Mouse (Mus musculus): ENCODE measurements at regions not wholly inside any gene's neighbourhood (a gene's known extent, or its start where the extent isn't known, plus 50 kb on each side); places are given as distances from the start of the nearest gene placed in this dataset.

- Histone ChIP-seq H3K27me3 (ENCODE audit: control insufficient read depth, insufficient read depth, low read length) (no peaks in the 10 kb centered on the region), H3K4me3 (ENCODE audit: low read depth, low read length) (no peak overlapping the region), H3K9me3 (ENCODE audit: control insufficient read depth, low read depth, low read length) (no peaks in the 10 kb centered on the region), H3K27ac (ENCODE audit: low read length) (peak overlapping the region; percentile 45; the same call in 1 of the 2 replicates), H3K4me1 (ENCODE audit: control insufficient read depth, insufficient read depth, low read length) (peaks cover 13% of the 10 kb centered on the region; the same call in 1 of the 2 replicates), H3K4me2 (replicated peaks; ENCODE audit: low read depth, low read length) (peak overlapping the region; percentile 11), H3K36me3 (ENCODE audit: control insufficient read depth, insufficient read depth, low read length) (no peaks in the 10 kb centered on the region), H3K9ac (replicated peaks; ENCODE audit: low read depth, low read length) (no peak overlapping the region)
- ATAC-seq (ENCODE audit: insufficient number of reproducible peaks, insufficient read depth, low FRiP score, low read depth) = no peak
- 21% methylated on average over 13 of the region's 13 CpGs for WGBS
These were observed 70.9 kb downstream of the Asb1 start for GRCm38 (mm10) chr1:91611281-91611680.

- Histone ChIP-seq H3K9ac (replicated peaks; ENCODE audit: low read depth, low read length) (no peak overlapping the region), H3K27ac (ENCODE audit: low read length) (peak overlapping the region; percentile 45; the same call in 1 of the 2 replicates), H3K4me1 (ENCODE audit: control insufficient read depth, insufficient read depth, low read length) (peaks cover 13% of the 10 kb centered on the region; the same call in 1 of the 2 replicates), H3K27me3 (ENCODE audit: control insufficient read depth, insufficient read depth, low read length) (no peaks in the 10 kb centered on the region), H3K36me3 (ENCODE audit: control insufficient read depth, insufficient read depth, low read length) (no peaks in the 10 kb centered on the region), H3K9me3 (ENCODE audit: control insufficient read depth, low read depth, low read length) (no peaks in the 10 kb centered on the region), H3K4me2 (replicated peaks; ENCODE audit: low read depth, low read length) (peak overlapping the region; percentile 11), H3K4me3 (ENCODE audit: low read depth, low read length) (no peak overlapping the region)
- 0 out of 2 replicates have a peak, but pooled peaks have one; percentile 46 for ATAC-seq (ENCODE audit: insufficient number of reproducible peaks, insufficient read depth, low FRiP score, low read depth)
- 22% methylated on average over 16 of the region's 16 CpGs for WGBS
These were observed 71.3 kb downstream of the Asb1 start for GRCm38 (mm10) chr1:91611694-91612093.

DNA sequence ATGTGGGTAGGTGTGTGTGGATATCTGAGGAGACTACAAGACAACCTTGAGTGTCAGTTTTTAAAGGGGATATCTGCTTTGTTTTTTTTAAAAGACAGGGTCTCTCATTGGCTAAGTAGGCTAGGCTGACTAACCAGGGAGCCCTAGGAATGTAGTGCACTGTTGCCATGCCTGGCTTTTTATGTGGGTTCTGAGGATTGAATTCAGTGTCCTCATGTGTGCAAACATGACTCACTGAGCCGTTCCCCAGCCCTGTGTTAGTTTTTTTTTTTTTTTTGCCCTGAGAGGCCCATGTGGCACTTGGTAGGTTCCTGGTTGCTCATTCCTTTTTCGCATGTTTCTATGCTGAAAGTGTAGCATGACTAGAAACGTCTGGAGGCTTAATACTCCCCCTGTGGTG, 72.6 kb downstream of the Asb1 start:
- H3K4me3 ChIP-seq (ENCODE audit: low read depth, low read length) = no peak overlapping the region
- H3K27ac ChIP-seq (ENCODE audit: low read length) = no peak overlapping the region
- H3K27me3 ChIP-seq (ENCODE audit: control insufficient read depth, insufficient read depth, low read length) = no peaks in the 10 kb centered on the region
- peaks cover 13% of the 10 kb centered on the region; the same call in 1 of the 2 replicates for H3K4me1 ChIP-seq (ENCODE audit: control insufficient read depth, insufficient read depth, low read length)
- ATAC-seq (ENCODE audit: insufficient number of reproducible peaks, insufficient read depth, low FRiP score, low read depth) = no peak
- 46% methylated on average over 3 of the region's 3 CpGs for WGBS
- H3K4me2 ChIP-seq (replicated peaks; ENCODE audit: low read depth, low read length) = no peak overlapping the region
- no peaks in the 10 kb centered on the region for H3K9me3 ChIP-seq (ENCODE audit: control insufficient read depth, low read depth, low read length)
- H3K36me3 ChIP-seq (ENCODE audit: control insufficient read depth, insufficient read depth, low read length) = no peaks in the 10 kb centered on the region
- H3K9ac ChIP-seq (replicated peaks; ENCODE audit: low read depth, low read length) = no peak overlapping the region

DNA sequence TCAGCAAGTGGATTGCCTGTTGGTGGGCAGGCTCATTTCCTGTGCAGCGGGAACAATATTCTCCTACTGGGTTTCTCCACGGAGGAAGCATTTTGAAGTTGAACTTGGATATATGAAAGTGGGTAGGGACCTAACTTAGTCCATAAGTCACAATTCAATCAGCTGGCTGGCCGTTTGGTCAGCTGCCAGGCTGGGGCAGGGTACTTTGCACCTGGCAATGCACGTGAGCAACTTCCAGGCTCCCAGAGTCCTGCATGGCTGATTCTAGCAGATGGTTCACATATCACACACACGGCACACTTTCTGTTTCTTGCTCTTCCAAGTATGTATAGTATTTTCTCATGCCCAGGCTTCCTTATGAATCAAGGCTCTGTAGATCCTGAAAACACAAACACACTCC, 75.1 kb downstream of the Asb1 start:
- H3K4me2 ChIP-seq (replicated peaks; ENCODE audit: low read depth, low read length) = no peak overlapping the region
- no peak overlapping the region for H3K27ac ChIP-seq (ENCODE audit: low read length)
- H3K4me3 ChIP-seq (ENCODE audit: low read depth, low read length) = no peak overlapping the region
- H3K36me3 ChIP-seq (ENCODE audit: control insufficient read depth, insufficient read depth, low read length) = no peaks in the 10 kb centered on the region
- peaks cover 13% of the 10 kb centered on the region; the same call in 1 of the 2 replicates for H3K4me1 ChIP-seq (ENCODE audit: control insufficient read depth, insufficient read depth, low read length)
- no peak for ATAC-seq (ENCODE audit: insufficient number of reproducible peaks, insufficient read depth, low FRiP score, low read depth)
- 65% methylated on average over 5 of the region's 5 CpGs for WGBS
- no peak overlapping the region for H3K9ac ChIP-seq (replicated peaks; ENCODE audit: low read depth, low read length)
- H3K27me3 ChIP-seq (ENCODE audit: control insufficient read depth, insufficient read depth, low read length) = no peaks in the 10 kb centered on the region
- H3K9me3 ChIP-seq (ENCODE audit: control insufficient read depth, low read depth, low read length) = no peaks in the 10 kb centered on the region

DNA sequence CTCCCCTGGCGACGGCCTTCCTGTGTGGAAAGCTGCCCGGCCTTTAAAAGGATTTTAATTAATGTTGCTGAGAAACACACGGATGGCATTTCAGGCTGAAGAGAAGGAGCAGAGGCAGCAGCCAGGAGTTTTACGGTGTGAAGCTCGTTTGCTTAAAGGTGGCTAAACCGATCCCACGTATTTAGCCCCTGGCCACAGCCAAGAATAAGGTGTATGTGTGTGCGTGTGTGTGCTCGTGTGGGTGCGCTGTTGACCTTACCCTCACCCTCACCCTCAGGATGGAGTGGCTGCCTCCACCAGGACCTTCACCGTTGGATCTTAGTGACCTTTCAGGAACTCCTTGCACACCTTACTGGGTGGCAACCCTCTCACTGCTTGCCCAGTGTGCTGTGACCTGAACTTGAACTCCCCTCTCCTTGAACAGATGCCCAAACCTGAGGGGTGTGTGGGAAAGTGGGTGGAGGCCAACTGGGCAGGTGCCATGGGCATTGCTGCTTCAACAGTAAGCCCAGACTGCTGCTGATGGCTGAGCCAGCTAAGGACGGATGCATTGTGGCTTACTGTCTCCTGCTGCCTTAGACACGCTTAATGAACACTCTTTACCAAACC, 78.3 kb downstream of the Asb1 start:
- no peak overlapping the region for H3K9ac ChIP-seq (replicated peaks; ENCODE audit: low read depth, low read length)
- H3K4me2 ChIP-seq (replicated peaks; ENCODE audit: low read depth, low read length) = no peak overlapping the region
- no peaks in the 10 kb centered on the region for H3K4me1 ChIP-seq (ENCODE audit: control insufficient read depth, insufficient read depth, low read length)
- no peak overlapping the region for H3K27ac ChIP-seq (ENCODE audit: low read length)
- no peak overlapping the region for H3K4me3 ChIP-seq (ENCODE audit: low read depth, low read length)
- ATAC-seq (ENCODE audit: insufficient number of reproducible peaks, insufficient read depth, low FRiP score, low read depth) = no peak
- H3K9me3 ChIP-seq (ENCODE audit: control insufficient read depth, low read depth, low read length) = no peaks in the 10 kb centered on the region
- 54% methylated on average over 14 of the region's 14 CpGs for WGBS
- no peaks in the 10 kb centered on the region for H3K27me3 ChIP-seq (ENCODE audit: control insufficient read depth, insufficient read depth, low read length)
- H3K36me3 ChIP-seq (ENCODE audit: control insufficient read depth, insufficient read depth, low read length) = no peaks in the 10 kb centered on the region

DNA sequence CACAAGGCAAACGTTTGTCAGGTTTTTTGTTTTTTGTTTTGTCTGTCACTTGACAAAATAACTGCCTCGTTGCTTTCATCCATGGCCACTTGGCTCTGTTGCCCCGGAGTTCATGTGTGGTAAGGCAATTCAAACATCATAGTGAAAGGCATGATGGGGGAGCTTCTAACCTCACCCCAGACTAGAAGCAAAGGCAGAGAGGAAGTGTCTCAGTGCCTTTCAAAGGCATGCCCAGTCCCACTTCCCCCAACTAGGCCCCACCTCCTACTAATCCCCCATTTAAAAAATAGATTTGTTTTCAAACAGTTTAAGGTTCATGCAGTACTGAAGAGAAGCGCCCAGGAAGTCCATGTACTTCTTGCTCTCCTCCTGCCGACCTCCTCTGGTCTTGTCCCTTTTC, 80.8 kb downstream of the Asb1 start:
- no peak for ATAC-seq (ENCODE audit: insufficient number of reproducible peaks, insufficient read depth, low FRiP score, low read depth)
- no peak overlapping the region for H3K27ac ChIP-seq (ENCODE audit: low read length)
- H3K4me2 ChIP-seq (replicated peaks; ENCODE audit: low read depth, low read length) = no peak overlapping the region
- H3K27me3 ChIP-seq (ENCODE audit: control insufficient read depth, insufficient read depth, low read length) = no peaks in the 10 kb centered on the region
- no peak overlapping the region for H3K9ac ChIP-seq (replicated peaks; ENCODE audit: low read depth, low read length)
- peaks cover 9% of the 10 kb centered on the region; the same call in 1 of the 2 replicates for H3K4me1 ChIP-seq (ENCODE audit: control insufficient read depth, insufficient read depth, low read length)
- WGBS = 72% methylated on average over 5 of the region's 5 CpGs
- no peaks in the 10 kb centered on the region for H3K9me3 ChIP-seq (ENCODE audit: control insufficient read depth, low read depth, low read length)
- no peak overlapping the region for H3K4me3 ChIP-seq (ENCODE audit: low read depth, low read length)
- H3K36me3 ChIP-seq (ENCODE audit: control insufficient read depth, insufficient read depth, low read length) = no peaks in the 10 kb centered on the region

GRCm38 (mm10) chr1:91622874-91623273, 82.5 kb downstream of the Asb1 start:
- 60% methylated on average over 5 of the region's 5 CpGs for WGBS
- no peaks in the 10 kb centered on the region for H3K36me3 ChIP-seq (ENCODE audit: control insufficient read depth, insufficient read depth, low read length)
- ATAC-seq (ENCODE audit: insufficient number of reproducible peaks, insufficient read depth, low FRiP score, low read depth) = no peak
- peaks cover 9% of the 10 kb centered on the region; the same call in 1 of the 2 replicates for H3K4me1 ChIP-seq (ENCODE audit: control insufficient read depth, insufficient read depth, low read length)
- H3K9me3 ChIP-seq (ENCODE audit: control insufficient read depth, low read depth, low read length) = no peaks in the 10 kb centered on the region
- no peak overlapping the region for H3K4me3 ChIP-seq (ENCODE audit: low read depth, low read length)
- no peak overlapping the region for H3K27ac ChIP-seq (ENCODE audit: low read length)
- H3K9ac ChIP-seq (replicated peaks; ENCODE audit: low read depth, low read length) = no peak overlapping the region
- H3K4me2 ChIP-seq (replicated peaks; ENCODE audit: low read depth, low read length) = no peak overlapping the region
- no peaks in the 10 kb centered on the region for H3K27me3 ChIP-seq (ENCODE audit: control insufficient read depth, insufficient read depth, low read length)

- WGBS = 61% methylated on average over 8 of the region's 8 CpGs
- H3K36me3 ChIP-seq (ENCODE audit: control insufficient read depth, insufficient read depth, low read length) = no peaks in the 10 kb centered on the region
- H3K27ac ChIP-seq (ENCODE audit: low read length) = peak overlapping the region; percentile 0; the same call in 1 of the 2 replicates
- H3K4me1 ChIP-seq (ENCODE audit: control insufficient read depth, insufficient read depth, low read length) = peaks cover 9% of the 10 kb centered on the region; the same call in 1 of the 2 replicates
- H3K9ac ChIP-seq (replicated peaks; ENCODE audit: low read depth, low read length) = no peak overlapping the region
- no peaks in the 10 kb centered on the region for H3K27me3 ChIP-seq (ENCODE audit: control insufficient read depth, insufficient read depth, low read length)
- H3K4me2 ChIP-seq (replicated peaks; ENCODE audit: low read depth, low read length) = no peak overlapping the region
- no peaks in the 10 kb centered on the region for H3K9me3 ChIP-seq (ENCODE audit: control insufficient read depth, low read depth, low read length)
- no peak for ATAC-seq (ENCODE audit: insufficient number of reproducible peaks, insufficient read depth, low FRiP score, low read depth)
- no peak overlapping the region for H3K4me3 ChIP-seq (ENCODE audit: low read depth, low read length)
These were observed 83.7 kb downstream of the Asb1 start for GRCm38 (mm10) chr1:91624028-91624427.
